Mouse (Mus musculus): Measurements from ENCODE around the gene Pappa. TPM values are rescaled to one million over a fixed set of nuclear protein-coding genes. Genes with fewer than 3 reads are reported as not detected.

Gene Pappa
- polyA plus RNA-seq, 1 experiment: 0.30 TPM

- no peak for DNase-seq (ENCODE audit: low read depth)
Measured at GRCm38 (mm10) chr4:65328486-65329308, 204.7 kb downstream of the Pappa start.

- DNase-seq (ENCODE audit: low read depth): no peak
Measured at GRCm38 (mm10) chr4:65333718-65334117, 209.7 kb downstream of the Pappa start.

- no peak for DNase-seq (ENCODE audit: low read depth)
Measured at GRCm38 (mm10) chr4:65341766-65342165, 217.8 kb downstream of the Pappa start.

GRCm38 (mm10) chr4:65350521-65350920, 226.5 kb downstream of the Pappa start:
- DNase-seq (ENCODE audit: low read depth): no peak

- DNase-seq (ENCODE audit: low read depth): no peak
Measured at GRCm38 (mm10) chr4:65354580-65354979, 230.6 kb downstream of the Pappa start.

- no peak for DNase-seq (ENCODE audit: low read depth)
Measured at GRCm38 (mm10) chr4:65367135-65367534, 243.2 kb downstream of the Pappa start.

GRCm38 (mm10) chr4:65372731-65373130, 248.8 kb downstream of the Pappa start:
- DNase-seq (ENCODE audit: low read depth): peak; percentile 55

GRCm38 (mm10) chr4:65373841-65374240, 249.9 kb downstream of the Pappa start:
- DNase-seq (ENCODE audit: low read depth): no peak

- no peak for DNase-seq (ENCODE audit: low read depth)
Measured at GRCm38 (mm10) chr4:65376571-65376970, 252.6 kb downstream of the Pappa start.

GRCm38 (mm10) chr4:65379461-65379860, 255.5 kb downstream of the Pappa start:
- DNase-seq (ENCODE audit: low read depth): no peak

- DNase-seq (ENCODE audit: low read depth): no peak
Measured at GRCm38 (mm10) chr4:65383070-65383469, 259.1 kb downstream of the Pappa start.

- DNase-seq (ENCODE audit: low read depth): no peak
Measured at GRCm38 (mm10) chr4:65391001-65391400, 267.0 kb downstream of the Pappa start.

- DNase-seq (ENCODE audit: low read depth): no peak
Measured at GRCm38 (mm10) chr4:65396806-65397205, 272.8 kb downstream of the Pappa start.

GRCm38 (mm10) chr4:65399457-65399856, 275.5 kb downstream of the Pappa start:
- no peak for DNase-seq (ENCODE audit: low read depth)

GRCm38 (mm10) chr4:65402286-65402685, 278.3 kb downstream of the Pappa start:
- DNase-seq (ENCODE audit: low read depth): no peak

GRCm38 (mm10) chr4:65402836-65403634, 279.1 kb downstream of the Pappa start:
- no peak for DNase-seq (ENCODE audit: low read depth)

All from gonadal fat pad, adult 2 months (tissue).